In the genomic region with DNA sequence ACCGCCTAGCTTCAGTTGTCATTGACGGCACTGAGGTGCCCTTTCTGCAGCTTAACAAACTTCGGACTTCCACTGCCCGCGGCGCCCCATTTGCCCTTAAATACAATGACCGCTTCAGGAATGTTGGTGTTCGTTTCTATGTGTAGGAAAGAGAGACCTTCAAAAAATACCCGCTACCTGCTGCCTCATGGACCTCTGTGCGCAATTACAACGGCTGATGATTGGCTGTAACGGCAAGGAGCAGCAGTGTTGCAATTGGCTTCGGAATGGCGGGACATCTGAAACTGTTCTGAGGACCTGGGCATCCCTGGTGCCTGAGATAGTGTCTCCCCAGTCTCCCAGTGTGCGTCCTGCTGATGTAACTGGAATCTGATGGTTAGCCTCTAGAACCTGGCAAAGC, we compare ENCODE assay signal across 1 mouse cellular context.
TF ChIP-seq lines count a peak whose summit lies in the region.

No protein-coding gene starts in this region.

TF ChIP-seq in MEL, 35 proteins besides CTCF, POLR2A, EP300 and RAD21:
- TF ChIP-seq NRF1 (IDR thresholded peaks at IDR 0.05; ENCODE audit: insufficient read depth, low read depth, low read length, poor library complexity, severe bottlenecking) = 0 out of 2 replicates have a peak, but pooled peaks have one; percentile 18
- TF ChIP-seq USF1 (IDR thresholded peaks at IDR 0.05; ENCODE audit: low read depth, low read length) = no peak
